Mouse (Mus musculus): ENCODE data around the gene Elmo2. TPM values are rescaled to one million over a fixed set of nuclear protein-coding genes. Genes with fewer than 3 reads are reported as not detected.

Elmo2 gene
- polyA plus RNA-seq, 1 experiment from 2014 or later: 39.1 TPM

- WGBS (ENCODE audit: missing documents): 42% methylated on average over 8 of the region's 8 CpGs
- Histone ChIP-seq H3K27ac (no peak overlapping the region), H3K36me3 (ENCODE audit: inconsistent target) (peaks cover under 1% of the 10 kb centered on the region; the same call in 1 of the 2 replicates), H3K79me2 (ENCODE audit: inconsistent target) (no peaks in the 10 kb centered on the region), H3K4me3 (ENCODE audit: inconsistent target) (no peak overlapping the region)
Observed at GRCm38 (mm10) chr2:165271326-165271725, 55.0 kb downstream of the Elmo2 start.

GRCm38 (mm10) chr2:165270858-165271257 is 55.4 kb downstream of the Elmo2 start:
- Histone ChIP-seq H3K4me3 (ENCODE audit: inconsistent target) (no peak overlapping the region), H3K27ac (no peak overlapping the region), H3K79me2 (ENCODE audit: inconsistent target) (no peaks in the 10 kb centered on the region), H3K36me3 (ENCODE audit: inconsistent target) (no peaks in the 10 kb centered on the region)
- 13% methylated on average over 7 of the region's 7 CpGs for WGBS (ENCODE audit: missing documents)

- Histone ChIP-seq H3K4me3 (ENCODE audit: inconsistent target) (no peak overlapping the region), H3K27ac (no peak overlapping the region), H3K79me2 (ENCODE audit: inconsistent target) (no peaks in the 10 kb centered on the region), H3K36me3 (ENCODE audit: inconsistent target) (no peaks in the 10 kb centered on the region)
- 46% methylated on average over 12 of the region's 12 CpGs for WGBS (ENCODE audit: missing documents)
Observed at GRCm38 (mm10) chr2:165266739-165267138, 59.5 kb downstream of the Elmo2 start.

GRCm38 (mm10) chr2:165263861-165264260 is 62.4 kb downstream of the Elmo2 start:
- Histone ChIP-seq H3K4me3 (ENCODE audit: inconsistent target) (no peak overlapping the region), H3K79me2 (ENCODE audit: inconsistent target) (no peaks in the 10 kb centered on the region), H3K36me3 (ENCODE audit: inconsistent target) (no peaks in the 10 kb centered on the region), H3K27ac (no peak overlapping the region)
- 54% methylated on average over 7 of the region's 7 CpGs for WGBS (ENCODE audit: missing documents)

- WGBS (ENCODE audit: missing documents): 52% methylated on average over 18 of the region's 18 CpGs
- H3K79me2 ChIP-seq (ENCODE audit: inconsistent target): no peaks in the 10 kb centered on the region
- H3K36me3 ChIP-seq (ENCODE audit: inconsistent target): no peaks in the 10 kb centered on the region
- H3K27ac ChIP-seq: no peak overlapping the region
- no peak overlapping the region for H3K4me3 ChIP-seq (ENCODE audit: inconsistent target)
Observed at GRCm38 (mm10) chr2:165262274-165262990, 63.8 kb downstream of the Elmo2 start.

GRCm38 (mm10) chr2:165259859-165260258 is 66.4 kb downstream of the Elmo2 start:
- WGBS (ENCODE audit: missing documents): 85% methylated on average over 8 of the region's 8 CpGs
- no peak overlapping the region for H3K4me3 ChIP-seq (ENCODE audit: inconsistent target)
- H3K79me2 ChIP-seq (ENCODE audit: inconsistent target): no peaks in the 10 kb centered on the region
- no peaks in the 10 kb centered on the region for H3K36me3 ChIP-seq (ENCODE audit: inconsistent target)
- no peak overlapping the region for H3K27ac ChIP-seq

GRCm38 (mm10) chr2:165258321-165258720 is 68.0 kb downstream of the Elmo2 start:
- WGBS (ENCODE audit: missing documents): 95% methylated on average over 6 of the region's 6 CpGs
- no peaks in the 10 kb centered on the region for H3K36me3 ChIP-seq (ENCODE audit: inconsistent target)

GRCm38 (mm10) chr2:165257151-165257834 is 69.0 kb downstream of the Elmo2 start:
- Histone ChIP-seq H3K36me3 (ENCODE audit: inconsistent target) (no peaks in the 10 kb centered on the region), H3K27ac (no peak overlapping the region), H3K4me3 (ENCODE audit: inconsistent target) (no peak overlapping the region), H3K79me2 (ENCODE audit: inconsistent target) (no peaks in the 10 kb centered on the region)
- WGBS (ENCODE audit: missing documents): 80% methylated on average over 11 of the region's 11 CpGs

More at GRCm38 (mm10) chr2:165258321-165258720, 68.0 kb downstream of the Elmo2 start:
- no peaks in the 10 kb centered on the region for H3K79me2 ChIP-seq (ENCODE audit: inconsistent target)
- H3K4me3 ChIP-seq (ENCODE audit: inconsistent target): no peak overlapping the region
- H3K27ac ChIP-seq: no peak overlapping the region

GRCm38 (mm10) chr2:165256213-165256612 is 70.1 kb downstream of the Elmo2 start:
- no peak overlapping the region for H3K27ac ChIP-seq
- H3K4me3 ChIP-seq (ENCODE audit: inconsistent target): no peak overlapping the region
- H3K79me2 ChIP-seq (ENCODE audit: inconsistent target): no peaks in the 10 kb centered on the region
- WGBS (ENCODE audit: missing documents): 88% methylated on average over 10 of the region's 10 CpGs
- H3K36me3 ChIP-seq (ENCODE audit: inconsistent target): no peaks in the 10 kb centered on the region

- no peak overlapping the region for H3K4me3 ChIP-seq (ENCODE audit: inconsistent target)
- H3K36me3 ChIP-seq (ENCODE audit: inconsistent target): no peaks in the 10 kb centered on the region
- no peak overlapping the region for H3K27ac ChIP-seq
- 87% methylated on average over 10 of the region's 10 CpGs for WGBS (ENCODE audit: missing documents)
- no peaks in the 10 kb centered on the region for H3K79me2 ChIP-seq (ENCODE audit: inconsistent target)
Observed at GRCm38 (mm10) chr2:165253867-165254266, 72.4 kb downstream of the Elmo2 start.

GRCm38 (mm10) chr2:165253269-165253668 is 73.0 kb downstream of the Elmo2 start:
- H3K27ac ChIP-seq: no peak overlapping the region
- no peaks in the 10 kb centered on the region for H3K79me2 ChIP-seq (ENCODE audit: inconsistent target)
- H3K4me3 ChIP-seq (ENCODE audit: inconsistent target): no peak overlapping the region
- WGBS (ENCODE audit: missing documents): 94% methylated on average over 8 of the region's 8 CpGs
- no peaks in the 10 kb centered on the region for H3K36me3 ChIP-seq (ENCODE audit: inconsistent target)

- no peaks in the 10 kb centered on the region for H3K36me3 ChIP-seq (ENCODE audit: inconsistent target)
- H3K4me3 ChIP-seq (ENCODE audit: inconsistent target): no peak overlapping the region
- no peak overlapping the region for H3K27ac ChIP-seq
- 93% methylated on average over 8 of the region's 9 CpGs for WGBS (ENCODE audit: missing documents)
- no peaks in the 10 kb centered on the region for H3K79me2 ChIP-seq (ENCODE audit: inconsistent target)
Observed at GRCm38 (mm10) chr2:165252801-165253200, 73.5 kb downstream of the Elmo2 start.

- Histone ChIP-seq H3K4me3 (ENCODE audit: inconsistent target) (no peak overlapping the region), H3K36me3 (ENCODE audit: inconsistent target) (no peaks in the 10 kb centered on the region), H3K79me2 (ENCODE audit: inconsistent target) (no peaks in the 10 kb centered on the region), H3K27ac (no peak overlapping the region)
- 97% methylated on average over 8 of the region's 8 CpGs for WGBS (ENCODE audit: missing documents)
Observed at GRCm38 (mm10) chr2:165252381-165252780, 73.9 kb downstream of the Elmo2 start.

GRCm38 (mm10) chr2:165250903-165251302 is 75.4 kb downstream of the Elmo2 start:
- Histone ChIP-seq H3K36me3 (ENCODE audit: inconsistent target) (no peaks in the 10 kb centered on the region), H3K27ac (no peak overlapping the region), H3K4me3 (ENCODE audit: inconsistent target) (no peak overlapping the region), H3K79me2 (ENCODE audit: inconsistent target) (no peaks in the 10 kb centered on the region)
- WGBS (ENCODE audit: missing documents): 7% methylated on average over 1 of the region's 1 CpGs

GRCm38 (mm10) chr2:165248967-165249366 is 77.3 kb downstream of the Elmo2 start:
- WGBS (ENCODE audit: missing documents): 82% methylated on average over 3 of the region's 3 CpGs
- Histone ChIP-seq H3K27ac (no peak overlapping the region), H3K4me3 (ENCODE audit: inconsistent target) (no peak overlapping the region), H3K36me3 (ENCODE audit: inconsistent target) (no peaks in the 10 kb centered on the region), H3K79me2 (ENCODE audit: inconsistent target) (no peaks in the 10 kb centered on the region)
